Comparison of ENCODE assay signal across 12 mouse cellular contexts in the genomic region with DNA sequence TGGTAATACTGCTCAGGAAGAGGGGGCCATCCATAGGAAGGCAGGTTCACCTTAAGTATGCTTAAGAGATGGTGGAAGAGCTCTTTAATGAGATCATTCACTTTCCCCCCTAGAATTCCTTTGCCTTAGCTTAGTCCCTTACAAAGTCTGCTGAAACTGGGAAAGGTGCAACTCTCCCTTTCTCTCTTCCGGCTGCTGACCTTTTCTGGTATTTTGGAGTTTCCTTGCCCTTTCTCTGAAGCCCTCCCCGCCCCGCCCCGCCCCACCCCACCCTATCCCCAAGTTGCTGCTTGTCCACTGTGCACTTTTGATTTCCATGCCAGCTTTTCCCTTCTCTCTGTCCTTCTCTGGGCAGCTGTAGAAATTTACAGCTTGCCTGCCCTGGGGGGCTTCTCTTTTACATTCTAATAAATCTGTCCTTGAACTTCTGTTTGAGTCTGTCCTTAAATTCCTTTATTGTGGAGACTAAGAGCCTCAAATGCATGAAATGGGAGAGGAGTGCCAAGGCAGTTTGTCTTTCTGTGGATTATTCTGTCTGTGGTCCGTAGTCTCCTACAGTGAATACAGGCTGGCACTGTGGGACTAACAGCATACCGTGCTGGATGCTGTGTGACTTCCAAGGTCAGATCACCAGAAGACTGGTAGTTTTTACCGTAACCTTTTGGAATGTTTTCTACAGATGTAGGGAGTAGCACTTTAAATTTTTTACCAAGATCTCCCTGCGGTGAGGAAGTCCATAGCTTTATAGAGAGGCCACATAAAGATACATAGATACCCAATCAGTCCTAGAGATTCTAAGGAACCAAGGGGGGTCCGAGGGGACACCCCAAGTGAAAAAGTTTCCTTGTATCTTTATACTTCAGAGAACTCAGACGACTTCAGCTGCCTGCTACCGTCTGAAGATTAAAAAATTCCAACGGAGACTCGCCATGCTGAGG. TPM values are rescaled to one million over a fixed set of nuclear protein-coding genes. Genes with fewer than 3 reads are reported as not detected.
DNase-seq lines count a peak whose midpoint lies in the region; ATAC-seq and TF ChIP-seq lines count a peak whose summit lies in the region.
"Had no signal": no experiment of that assay in that cellular context is flagged by ENCODE, and none has a peak within 500 bp of the region (broad histone marks: within the 10 kb centered on the region; RNA-seq: fewer than 3 reads in every experiment).

No protein-coding gene starts in this region.

- no peak overlapping the region for H3K27ac ChIP-seq in limb, embryonic 11.5 days (replicated peaks; ENCODE audit: low read depth, low read length)
- no peak overlapping the region for H3K27ac ChIP-seq in limb, embryonic 10.5 days
- peak overlapping the region; percentile 98 for H3K27ac ChIP-seq in ES-Bruce4 (ENCODE audit: insufficient read depth, low read length)
- H3K27ac ChIP-seq in neural tube, embryonic 14.5 days (ENCODE audit: low read depth, low read length): no peak overlapping the region
- H3K27ac ChIP-seq: midbrain, embryonic 13.5 days had no signal

- no peak for TF ChIP-seq EP300 in ES-Bruce4 (IDR thresholded peaks at IDR 0.05; ENCODE audit: insufficient read depth, low read depth, low read length)

- DNase-seq in limb, embryonic 11.5 days (ENCODE audit: low spot score): peak; percentile 25
- DNase-seq in limb, embryonic 10.5 days (ENCODE audit: low spot score): no peak
- DNase-seq in adrenal gland, postnatal 14 days: peak; percentile 21
- DNase-seq in thymus, postnatal 14 days: no peak
- no peak for DNase-seq in right cerebral cortex, postnatal 25 days
- DNase-seq: cerebellum, adult 18-20 months; gastrocnemius, postnatal 25 days; lung, embryonic 14.5 days had no signal

- H3K36me3 ChIP-seq in limb, embryonic 11.5 days (ENCODE audit: control insufficient read depth, insufficient read depth, low read length): no peaks in the 10 kb centered on the region
- H3K36me3 ChIP-seq in limb, embryonic 10.5 days: no peaks in the 10 kb centered on the region
- no peaks in the 10 kb centered on the region for H3K36me3 ChIP-seq in ES-Bruce4 (ENCODE audit: control insufficient read depth, insufficient read depth, low read length, poor library complexity, severe bottlenecking)
- no peaks in the 10 kb centered on the region for H3K36me3 ChIP-seq in neural tube, embryonic 14.5 days (ENCODE audit: control insufficient read depth, insufficient read depth, low read length)
- H3K36me3 ChIP-seq: midbrain, embryonic 13.5 days had no signal

- TF ChIP-seq POLR2A in ES-Bruce4 (IDR thresholded peaks at IDR 0.05; ENCODE audit: insufficient read depth, low read length): no peak

- no peak overlapping the region for H3K4me3 ChIP-seq in limb, embryonic 11.5 days (ENCODE audit: low read depth, low read length)
- H3K4me3 ChIP-seq in limb, embryonic 10.5 days: no peak overlapping the region
- no peak overlapping the region for H3K4me3 ChIP-seq in ES-Bruce4 (ENCODE audit: low read depth, low read length)
- no peak overlapping the region for H3K4me3 ChIP-seq in neural tube, embryonic 14.5 days (ENCODE audit: low read depth, low read length)
- H3K4me3 ChIP-seq: midbrain, embryonic 13.5 days had no signal

- H3K9me3 ChIP-seq in limb, embryonic 11.5 days (ENCODE audit: control insufficient read depth, low read length): no peaks in the 10 kb centered on the region
- no peaks in the 10 kb centered on the region for H3K9me3 ChIP-seq in limb, embryonic 10.5 days (replicated peaks)
- H3K9me3 ChIP-seq in ES-Bruce4 (replicated peaks; ENCODE audit: control insufficient read depth, insufficient read depth, low read length, poor library complexity, severe bottlenecking): no peaks in the 10 kb centered on the region
- H3K9me3 ChIP-seq in neural tube, embryonic 14.5 days (ENCODE audit: control insufficient read depth, low read length): no peaks in the 10 kb centered on the region
- H3K9me3 ChIP-seq: midbrain, embryonic 13.5 days had no signal

- TF ChIP-seq CTCF in ES-Bruce4 (IDR thresholded peaks at IDR 0.05; ENCODE audit: low read depth, low read length): no peak

- 51% methylated on average over 13 of the region's 13 CpGs for WGBS in limb, embryonic 11.5 days
- WGBS in limb, embryonic 10.5 days: 63% methylated on average over 13 of the region's 13 CpGs
- 44% methylated on average over 13 of the region's 13 CpGs for WGBS in neural tube, embryonic 14.5 days

- H3K9ac ChIP-seq in limb, embryonic 11.5 days (ENCODE audit: low read length): no peak overlapping the region
- peak overlapping the region; percentile 58; the same call in 1 of the 2 replicates for H3K9ac ChIP-seq in ES-Bruce4 (ENCODE audit: low read depth, poor library complexity, severe bottlenecking)
- no peak overlapping the region for H3K9ac ChIP-seq in neural tube, embryonic 14.5 days (replicated peaks; ENCODE audit: low read depth, low read length)
- H3K9ac ChIP-seq: lung, embryonic 14.5 days; midbrain, embryonic 13.5 days had no signal

- no peaks in the 10 kb centered on the region for H3K4me1 ChIP-seq in limb, embryonic 11.5 days (ENCODE audit: control insufficient read depth, insufficient read depth, low read length)
- H3K4me1 ChIP-seq in limb, embryonic 10.5 days: 0 out of 2 replicates have a peak, but pooled peaks cover 6% of the 10 kb centered on the region
- no peaks in the 10 kb centered on the region for H3K4me1 ChIP-seq in ES-Bruce4 (ENCODE audit: control insufficient read depth, insufficient read depth, low read length)
- H3K4me1 ChIP-seq in neural tube, embryonic 14.5 days (ENCODE audit: control insufficient read depth, insufficient read depth, low read length): no peaks in the 10 kb centered on the region
- H3K4me1 ChIP-seq: midbrain, embryonic 13.5 days had no signal

- no peak overlapping the region; the same call in 1 of the 2 replicates for H3K4me2 ChIP-seq in limb, embryonic 11.5 days (ENCODE audit: low read depth, severe bottlenecking)
- H3K4me2 ChIP-seq in neural tube, embryonic 14.5 days (ENCODE audit: low read depth, low read length): no peak overlapping the region
- H3K4me2 ChIP-seq: lung, embryonic 14.5 days; midbrain, embryonic 13.5 days had no signal

- no peaks in the 10 kb centered on the region for H3K27me3 ChIP-seq in limb, embryonic 11.5 days (ENCODE audit: control insufficient read depth, insufficient read depth, low read length)
- no peaks in the 10 kb centered on the region for H3K27me3 ChIP-seq in limb, embryonic 10.5 days (ENCODE audit: low read depth, poor library complexity, severe bottlenecking)
- no peaks in the 10 kb centered on the region for H3K27me3 ChIP-seq in ES-Bruce4 (ENCODE audit: control insufficient read depth, insufficient read depth, low read length, poor library complexity, severe bottlenecking)
- no peaks in the 10 kb centered on the region for H3K27me3 ChIP-seq in neural tube, embryonic 14.5 days (ENCODE audit: control insufficient read depth, insufficient read depth, low read length)
- H3K27me3 ChIP-seq: midbrain, embryonic 13.5 days had no signal

- ATAC-seq in limb, embryonic 11.5 days (ENCODE audit: insufficient number of reproducible peaks, low FRiP score, low TSS enrichment, low read depth): no peak
- ATAC-seq in neural tube, embryonic 14.5 days (ENCODE audit: low read depth): peak; percentile 60; the same call in 1 of the 2 replicates
- ATAC-seq: hindbrain, embryonic 16.5 days; midbrain, embryonic 13.5 days had no signal

RNA-seq across cellular contexts. Expression of gene Steap2, which starts 13.2 kb away (rescaled TPM):
- 7.1 and 8.4 TPM in 2 replicates for polyA plus RNA-seq in limb, embryonic 11.5 days (2014; fragmentation: Nextera tagmentation; extraction: Ambion mirVana)
- 5.8 and 6.8 TPM in 2 replicates for polyA plus RNA-seq in limb, embryonic 10.5 days (2016; fragmentation: Nextera tagmentation; extraction: Ambion mirVana)
- polyA plus RNA-seq in ES-Bruce4 (2011; ENCODE audit: insufficient read depth, insufficient read length, low read depth, missing spikeins): 33.2 and 33.7 TPM in 2 replicates
- total RNA-seq in adrenal gland, postnatal 14 days (2021): 35.8 and 41.6 TPM in 2 replicates
- 7.5 and 9.5 TPM in 2 replicates for polyA plus RNA-seq in neural tube, embryonic 14.5 days (2014; fragmentation: Nextera tagmentation; extraction: Ambion mirVana)

RNA-seq across cellular contexts. Expression of gene Steap1, which starts 41.5 kb away (rescaled TPM):
- 3.5 and 4.8 TPM in 2 replicates for polyA plus RNA-seq in limb, embryonic 11.5 days (2014; fragmentation: Nextera tagmentation; extraction: Ambion mirVana)
- polyA plus RNA-seq in limb, embryonic 10.5 days (2016; fragmentation: Nextera tagmentation; extraction: Ambion mirVana): 4.7 and 5.8 TPM in 2 replicates
- 16.6 and 21.8 TPM in 2 replicates for polyA plus RNA-seq in ES-Bruce4 (2011; ENCODE audit: insufficient read depth, insufficient read length, low read depth, missing spikeins)
- 26.6 and 37.6 TPM in 2 replicates for total RNA-seq in adrenal gland, postnatal 14 days (2021)
- 0.88 and 1.8 TPM in 2 replicates for polyA plus RNA-seq in neural tube, embryonic 14.5 days (2014; fragmentation: Nextera tagmentation; extraction: Ambion mirVana)
- total RNA-seq: gastrocnemius, postnatal 25 days had no signal

RNA-seq across cellular contexts. Expression of gene Cfap69, which starts 43.6 kb away (rescaled TPM):
- polyA plus RNA-seq in limb, embryonic 11.5 days (2014; fragmentation: Nextera tagmentation; extraction: Ambion mirVana): 2.5 and 3.6 TPM in 2 replicates
- 1.9 and 2.4 TPM in 2 replicates for polyA plus RNA-seq in limb, embryonic 10.5 days (2016; fragmentation: Nextera tagmentation; extraction: Ambion mirVana)
- polyA plus RNA-seq in ES-Bruce4 (2011; ENCODE audit: insufficient read depth, insufficient read length, low read depth, missing spikeins): 5.0 and 5.1 TPM in 2 replicates
- 6.8 TPM in 2 replicates for total RNA-seq in adrenal gland, postnatal 14 days (2021)
- 7.5 and 14.2 TPM in 2 replicates for polyA plus RNA-seq in neural tube, embryonic 14.5 days (2014; fragmentation: Nextera tagmentation; extraction: Ambion mirVana)

Comparison
In these comparisons a context has a peak if more than half of its experiments do, and no peak if none do; other contexts are left out.
1. DNase-seq: peak in limb, embryonic 11.5 days (single experiment) and adrenal gland, postnatal 14 days (single experiment); none in limb, embryonic 10.5 days (single experiment), thymus, postnatal 14 days (single experiment) and right cerebral cortex, postnatal 25 days (single experiment).